Mouse (Mus musculus) cortical plate, adult 2 months (tissue): Measurements from ENCODE around the gene Dapk2.

Experiments used
- CTCF ChIP-seq: fragments of 200-500 bp; IDR thresholded peaks from 2 replicates; pipeline ENCODE4 v1.5.1; 2011; ENCODE audit warnings: mild to moderate bottlenecking, control low read depth, low read length; ENCODE audit not compliant: insufficient read depth; ENCODE audit errors: extremely low read depth
- POLR2A ChIP-seq: fragments of 200-500 bp; IDR thresholded peaks from 2 replicates; pipeline ENCODE4 v1.6.1; 2011; ENCODE audit warnings: mild to moderate bottlenecking, low read length, control low read depth; ENCODE audit not compliant: insufficient read depth; ENCODE audit errors: extremely low read depth

DNA sequence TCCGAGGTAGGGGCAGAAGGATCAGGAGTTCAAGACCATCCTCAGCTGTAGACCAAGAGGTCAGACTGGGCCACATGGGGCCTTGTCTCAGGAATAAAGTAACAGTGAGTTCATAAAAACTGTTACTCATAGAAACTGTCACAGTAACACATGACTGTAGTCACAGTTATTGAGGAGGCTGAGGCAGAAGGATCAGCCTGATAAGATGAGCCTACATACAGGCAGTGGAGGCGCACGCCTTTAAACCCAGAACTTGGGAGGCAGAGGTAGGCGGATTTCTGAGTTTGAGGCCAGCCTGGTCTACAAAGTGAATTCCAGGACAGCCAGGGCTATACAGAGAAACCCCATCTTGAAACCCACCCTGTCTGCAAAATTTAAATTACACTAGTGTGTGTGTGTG is 37.9 kb upstream of the Dapk2 start:
- TF ChIP-seq CTCF (no peak), POLR2A (no peak)
